Mouse (Mus musculus) gonadal fat pad, adult 2 months (tissue): ENCODE results near the gene Rnf227. TPM values are rescaled to one million over a fixed set of nuclear protein-coding genes. Genes with fewer than 3 reads are reported as not detected.

Experiments
- DNase-seq: peaks from one replicate; pipeline ENCODE4 v3.0.0-alpha.2; 2012; ENCODE audit warnings: low read depth
- polyA plus RNA-seq: library from polyadenylated mRNA; depleted of rRNA; stranded (reverse); fragments of >200 nt; gene quantifications from 2 replicates; pipeline ENCODE4 v1.2.3, GENCODE M21; 2012; rRNA removed

The Rnf227 gene
- polyA plus RNA-seq, 1 experiment = 0.66 TPM

GRCm38 (mm10) chr11:69370817-69371215 lies 30.6 kb downstream of the Rnf227 start:
- DNase-seq = no peak

DNA sequence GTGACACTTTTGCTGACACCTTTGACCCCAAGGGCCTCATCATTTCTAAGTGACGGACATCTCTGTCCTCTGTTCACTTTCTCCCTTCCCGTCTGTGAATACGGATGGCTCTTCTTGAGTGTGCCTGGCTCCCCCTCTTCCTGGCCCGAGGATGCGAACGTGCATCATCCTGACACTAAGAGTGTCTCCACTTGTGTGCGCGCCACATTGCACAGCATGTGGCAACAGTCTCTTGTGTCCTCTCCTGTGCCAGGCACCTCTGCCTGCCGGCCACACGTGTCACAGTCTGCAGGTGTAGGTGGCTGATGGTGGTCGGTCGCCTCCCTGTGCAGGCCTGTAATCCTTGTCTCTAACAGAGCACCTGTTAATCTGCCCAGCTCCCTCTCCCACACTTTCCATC lies 31.3 kb downstream of the Rnf227 start:
- DNase-seq = no peak

DNA sequence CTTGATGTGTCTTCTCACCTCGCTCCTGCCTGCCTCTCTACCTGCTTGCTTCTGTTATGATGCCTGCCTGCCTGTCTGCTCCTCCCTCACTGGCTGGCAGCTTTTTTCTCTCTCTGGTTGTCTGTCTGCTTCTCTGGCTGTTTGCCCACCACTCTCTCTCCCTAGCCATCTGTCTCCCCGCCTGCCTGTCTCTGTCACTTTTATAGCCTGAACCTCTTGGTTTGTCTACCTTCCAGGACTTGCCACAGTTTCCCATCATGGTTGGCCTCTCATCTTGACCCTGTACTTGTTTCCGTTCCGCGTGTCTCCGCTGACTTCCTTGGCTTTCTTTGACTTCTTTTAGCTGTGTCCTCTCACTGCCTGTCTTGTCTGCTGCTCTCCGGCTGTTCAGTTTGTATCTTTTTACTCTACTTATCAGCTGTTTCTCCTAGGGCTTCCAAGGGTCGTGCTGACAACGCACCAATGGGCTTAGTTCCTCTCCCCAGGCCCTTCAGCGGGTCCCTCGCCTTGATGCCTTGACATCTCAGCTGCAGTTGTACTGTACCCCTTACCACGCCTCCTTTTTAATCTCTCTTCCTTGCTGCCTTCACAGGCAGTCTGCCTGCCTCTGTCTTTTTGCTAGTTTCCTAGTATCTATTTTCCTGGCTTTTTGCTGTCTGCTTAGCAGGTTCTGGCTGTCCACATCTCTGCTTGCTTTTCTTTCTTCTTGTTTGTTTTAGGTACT lies 32.0 kb downstream of the Rnf227 start:
- DNase-seq = no peak

- no peak for DNase-seq
Observed at GRCm38 (mm10) chr11:69372780-69373170, 32.5 kb downstream of the Rnf227 start.

DNA sequence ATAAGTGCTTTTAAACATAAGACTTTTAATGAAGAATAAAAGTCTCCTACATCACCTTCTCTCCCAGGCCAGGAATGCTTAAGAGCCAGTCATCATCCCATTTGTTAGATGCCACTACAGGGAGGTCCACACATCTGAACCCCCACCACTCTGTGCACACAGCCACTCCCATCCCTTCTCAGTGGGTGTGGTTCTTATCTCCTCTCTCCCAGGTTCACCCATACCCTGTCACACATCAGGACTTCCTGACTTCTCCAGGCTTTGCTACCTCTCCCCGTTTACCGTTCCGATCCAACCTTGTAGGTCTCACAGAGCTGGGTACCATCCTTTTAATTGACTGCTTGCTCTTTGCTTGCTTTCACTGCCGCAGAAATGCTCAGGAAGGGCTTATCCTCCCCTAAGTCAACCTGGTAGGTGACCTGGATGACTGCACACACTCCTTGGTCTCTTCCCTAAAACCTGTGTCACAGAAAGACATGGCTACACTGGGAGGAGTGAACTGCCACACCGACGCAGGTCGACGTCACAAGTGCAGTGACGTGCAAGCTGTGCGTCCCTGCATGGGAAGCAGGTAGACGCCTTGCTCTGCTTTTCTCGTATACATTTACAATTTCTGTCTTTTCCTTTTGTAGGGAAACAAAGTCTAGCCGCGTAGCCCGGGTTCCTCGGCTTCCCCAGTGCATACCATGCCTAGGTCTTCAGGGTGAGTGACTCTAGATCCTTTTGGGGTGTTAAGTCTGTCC lies 33.1 kb downstream of the Rnf227 start:
- no peak for DNase-seq

- DNase-seq = no peak
Observed at GRCm38 (mm10) chr11:69375646-69376045, 35.4 kb downstream of the Rnf227 start.

- no peak for DNase-seq
Observed at GRCm38 (mm10) chr11:69377766-69378165, 37.5 kb downstream of the Rnf227 start.

GRCm38 (mm10) chr11:69379600-69379999 lies 39.3 kb downstream of the Rnf227 start:
- no peak for DNase-seq

GRCm38 (mm10) chr11:69381356-69381755 lies 41.1 kb downstream of the Rnf227 start:
- DNase-seq = no peak

DNA sequence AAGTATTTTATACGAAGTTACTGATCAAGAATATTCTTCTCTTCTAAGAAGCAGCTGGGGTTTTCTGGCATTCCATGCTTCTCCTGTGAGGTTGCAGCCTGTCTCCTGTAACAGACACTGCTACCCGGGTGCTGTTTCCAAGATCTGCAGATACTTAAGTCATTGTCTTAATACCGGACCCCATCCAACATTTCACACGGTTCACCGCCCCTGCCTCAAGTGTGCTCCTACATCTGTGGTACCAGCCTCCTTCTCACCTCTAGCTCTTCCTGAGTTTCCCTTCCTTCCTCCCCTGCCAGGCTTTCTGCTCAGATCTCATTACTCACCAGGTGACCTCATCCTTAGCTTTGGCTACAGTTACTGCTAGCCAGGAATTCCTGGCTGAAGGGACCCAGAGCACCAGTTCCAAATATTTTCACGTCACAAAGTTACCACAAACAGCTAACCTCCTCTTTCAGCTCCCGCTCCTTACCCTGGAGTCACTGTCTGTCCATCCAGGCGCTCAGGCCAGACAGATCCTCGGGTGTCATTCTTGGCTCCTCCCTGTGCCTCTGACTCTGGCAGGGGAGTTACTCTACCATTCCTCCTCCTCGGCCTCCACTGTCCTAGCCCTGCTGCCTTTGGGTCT lies 42.3 kb downstream of the Rnf227 start:
- DNase-seq = no peak

DNA sequence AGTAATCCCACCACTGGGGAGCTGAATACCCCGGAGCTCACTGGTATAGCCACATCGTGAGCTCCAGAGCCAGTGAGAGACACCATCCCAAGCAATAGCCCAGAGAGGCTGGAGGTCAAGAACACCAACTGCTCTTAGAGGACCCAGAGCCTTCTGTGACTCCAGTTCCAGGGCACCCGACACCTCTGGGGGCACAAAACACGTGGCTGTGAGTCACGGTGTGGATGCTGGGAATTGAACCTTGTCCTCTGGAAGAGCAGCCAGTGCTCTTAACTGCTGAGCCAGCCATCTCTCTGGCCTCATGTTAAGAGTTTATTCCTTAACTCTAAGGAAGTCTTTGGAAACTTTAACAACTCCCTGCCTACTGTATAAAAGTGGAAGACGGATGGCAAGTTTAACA lies 44.7 kb downstream of the Rnf227 start:
- DNase-seq = no peak

- DNase-seq = no peak
Observed at GRCm38 (mm10) chr11:69386758-69387157, 46.5 kb downstream of the Rnf227 start.

DNA sequence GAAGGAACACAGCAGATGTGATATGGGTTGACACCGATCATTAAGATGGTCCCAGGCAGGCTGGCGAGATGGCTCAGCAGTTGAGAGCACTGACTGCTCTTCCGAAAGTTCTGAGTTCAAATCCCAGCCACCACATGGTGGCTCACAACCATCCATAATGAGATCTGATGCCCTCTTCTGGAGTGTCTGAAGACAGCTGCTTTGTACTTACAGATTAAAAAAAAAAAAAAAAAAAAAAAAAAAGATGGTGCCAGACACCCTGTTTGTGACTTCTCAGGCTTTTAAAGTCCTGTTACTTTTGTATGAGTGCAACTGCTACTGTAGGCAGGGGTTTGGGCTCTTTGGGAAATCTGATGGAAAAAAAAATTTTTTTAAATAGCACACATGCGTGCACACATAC lies 48.4 kb downstream of the Rnf227 start:
- DNase-seq = no peak

GRCm38 (mm10) chr11:69389531-69390399 lies 49.5 kb downstream of the Rnf227 start:
- no peak for DNase-seq

DNA sequence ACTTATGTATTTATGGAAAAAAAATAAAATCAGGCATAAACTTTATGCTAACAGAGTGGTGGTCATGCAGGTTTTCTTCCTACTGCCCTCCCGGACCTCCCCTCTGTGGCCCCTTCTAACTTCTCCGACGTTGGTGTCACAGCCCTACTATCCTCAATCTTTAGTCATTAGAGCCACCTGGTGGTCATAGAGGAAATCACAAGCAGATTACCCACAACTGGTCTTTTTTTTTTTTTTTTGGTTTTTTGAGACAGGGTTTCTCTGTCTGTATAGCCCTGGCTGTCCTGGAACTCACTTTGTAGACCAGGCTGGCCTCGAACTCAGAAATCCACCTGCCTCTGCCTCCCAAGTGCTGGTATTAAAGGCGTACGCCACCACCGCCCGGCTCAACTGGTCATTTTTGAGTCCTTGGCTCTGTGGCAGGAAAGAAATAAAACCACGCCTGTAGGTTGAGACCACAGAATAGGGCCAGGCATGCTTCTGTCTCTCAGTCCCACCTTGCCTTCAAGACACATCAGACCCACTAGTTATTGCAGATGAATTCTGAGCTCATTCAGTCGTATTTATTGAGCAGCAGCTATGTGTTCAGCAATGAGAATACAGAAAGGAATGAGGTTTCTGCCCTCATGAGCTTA lies 50.3 kb downstream of the Rnf227 start:
- DNase-seq = no peak

Other genes starting within 250 kb of the Rnf227 start
- 25.9 and 38.6 TPM in 2 replicates for gene Per1, start 245.2 kb upstream of the Rnf227 start, polyA plus RNA-seq
- 0.11 and 0.24 TPM in 2 replicates for gene Hes7, start 220.1 kb upstream of the Rnf227 start, polyA plus RNA-seq
- 1.2 TPM in 2 replicates for gene 9130213A22Rik, start 217.9 kb upstream of the Rnf227 start, polyA plus RNA-seq
- gene Aloxe3, start 214.6 kb upstream of the Rnf227 start, polyA plus RNA-seq = 4.9 and 5.6 TPM in 2 replicates
- not detected in 2 replicates for gene Alox12b, start 183.5 kb upstream of the Rnf227 start, polyA plus RNA-seq
- gene Alox8, start 142.6 kb upstream of the Rnf227 start, polyA plus RNA-seq = not detected in 2 replicates
- gene Gucy2e, start 103.4 kb upstream of the Rnf227 start, polyA plus RNA-seq = 0.04 and 0.05 TPM in 2 replicates
- gene Cntrob, start 16.7 kb upstream of the Rnf227 start, polyA plus RNA-seq = 6.8 and 7.0 TPM in 2 replicates
- 66.2 and 80.4 TPM in 2 replicates for gene Trappc1, start 16.5 kb upstream of the Rnf227 start, polyA plus RNA-seq
- gene Kcnab3, start 14.2 kb upstream of the Rnf227 start, polyA plus RNA-seq = 0.76 and 0.94 TPM in 2 replicates
- 66.3 and 80.2 TPM in 2 replicates for gene Chd3, start 28.9 kb downstream of the Rnf227 start, polyA plus RNA-seq
- gene Naa38, start 55.0 kb downstream of the Rnf227 start, polyA plus RNA-seq = 195 and 269 TPM in 2 replicates
- gene Cyb5d1, start 55.2 kb downstream of the Rnf227 start, polyA plus RNA-seq = 31.8 and 36.2 TPM in 2 replicates
- gene Tmem88, start 57.8 kb downstream of the Rnf227 start, polyA plus RNA-seq = 26.1 and 39.5 TPM in 2 replicates
- gene Kdm6b, start 73.2 kb downstream of the Rnf227 start, polyA plus RNA-seq = 7.3 and 17.3 TPM in 2 replicates
- 0.88 and 1.1 TPM in 2 replicates for gene Dnah2, start 208.6 kb downstream of the Rnf227 start, polyA plus RNA-seq
- 0.93 and 1.1 TPM in 2 replicates for gene Efnb3, start 219.7 kb downstream of the Rnf227 start, polyA plus RNA-seq
- gene Wrap53, start 239.8 kb downstream of the Rnf227 start, polyA plus RNA-seq = 13.1 and 14.9 TPM in 2 replicates
- 58.2 and 62.0 TPM in 2 replicates for gene Trp53, start 239.9 kb downstream of the Rnf227 start, polyA plus RNA-seq